Mouse (Mus musculus) thymus, postnatal 14 days (tissue): Measurements from ENCODE around the gene Thada.

Experiments used
- DNase-seq: peaks from one replicate; pipeline ENCODE4 v3.0.0; 2021

The Thada gene

DNA sequence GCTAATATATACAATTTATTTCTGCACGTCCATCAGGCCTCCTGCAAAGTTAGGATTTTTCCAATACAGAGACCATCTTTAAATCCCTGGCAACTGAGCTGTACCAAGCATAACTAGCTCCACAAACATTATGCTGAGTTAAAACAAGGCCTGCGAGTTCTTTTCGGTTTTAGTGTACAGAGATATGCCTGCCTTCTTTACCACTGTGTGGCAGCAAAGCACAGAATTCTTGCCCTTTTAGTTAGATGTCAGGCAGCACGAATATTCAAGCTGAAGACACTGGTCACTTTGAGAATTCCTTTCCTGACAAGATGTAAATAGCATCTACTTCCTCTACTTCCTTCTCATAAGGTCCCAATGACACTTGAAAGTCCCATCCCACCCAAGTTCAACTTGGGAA, 8.3 kb upstream of the Thada start:
- no peak for DNase-seq

GRCm38 (mm10) chr17:84435012-84435411, 31.0 kb downstream of the Thada start:
- no peak for DNase-seq

- DNase-seq = no peak
These were observed 31.8 kb downstream of the Thada start for GRCm38 (mm10) chr17:84434233-84434632.

- no peak for DNase-seq
These were observed 34.0 kb downstream of the Thada start for GRCm38 (mm10) chr17:84431991-84432390.

DNA sequence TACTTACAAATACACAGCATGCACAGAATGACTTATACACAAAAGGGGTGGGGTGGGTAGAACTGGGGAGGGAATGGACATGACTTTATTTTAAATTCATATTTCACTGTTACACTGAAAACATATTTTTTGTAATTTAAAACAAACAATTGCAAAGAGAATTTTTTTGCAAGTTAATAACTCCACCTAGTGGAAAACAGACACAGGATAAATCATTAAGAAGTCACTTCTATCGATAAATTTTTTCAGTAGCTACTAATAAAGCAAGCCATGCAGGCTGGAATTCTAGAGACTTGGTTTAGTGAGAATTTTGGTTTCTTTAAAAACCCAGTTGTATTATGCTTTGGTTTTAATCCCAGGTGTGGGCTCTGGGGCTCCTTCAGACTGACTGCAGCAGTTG, 41.7 kb downstream of the Thada start:
- DNase-seq = no peak

DNA sequence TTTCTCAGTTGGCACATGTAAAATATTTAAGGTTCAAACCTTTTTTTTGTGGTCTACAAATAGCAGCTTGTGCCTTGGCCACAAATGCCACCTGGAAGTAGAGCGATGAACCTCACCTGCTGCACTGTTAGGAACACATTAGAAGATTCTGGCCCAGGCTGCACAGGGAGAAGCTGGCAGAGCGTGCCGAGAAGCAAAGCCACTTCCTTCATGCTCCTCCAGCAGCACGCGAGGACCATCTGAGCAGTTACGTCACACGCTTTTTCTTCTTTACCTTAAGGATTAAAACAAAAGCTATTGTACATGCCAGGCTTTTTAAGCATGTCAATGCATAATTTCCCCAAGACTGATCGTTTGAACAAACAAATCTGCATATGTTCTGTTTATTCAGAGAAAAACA, 43.1 kb downstream of the Thada start:
- peak; percentile 76 for DNase-seq

- DNase-seq = no peak
These were observed 43.8 kb downstream of the Thada start for GRCm38 (mm10) chr17:84422001-84422785.

- DNase-seq = peak; percentile 33
These were observed 45.0 kb downstream of the Thada start for GRCm38 (mm10) chr17:84421042-84421441.

GRCm38 (mm10) chr17:84420276-84420639, 45.7 kb downstream of the Thada start:
- DNase-seq = peak; percentile 24

DNA sequence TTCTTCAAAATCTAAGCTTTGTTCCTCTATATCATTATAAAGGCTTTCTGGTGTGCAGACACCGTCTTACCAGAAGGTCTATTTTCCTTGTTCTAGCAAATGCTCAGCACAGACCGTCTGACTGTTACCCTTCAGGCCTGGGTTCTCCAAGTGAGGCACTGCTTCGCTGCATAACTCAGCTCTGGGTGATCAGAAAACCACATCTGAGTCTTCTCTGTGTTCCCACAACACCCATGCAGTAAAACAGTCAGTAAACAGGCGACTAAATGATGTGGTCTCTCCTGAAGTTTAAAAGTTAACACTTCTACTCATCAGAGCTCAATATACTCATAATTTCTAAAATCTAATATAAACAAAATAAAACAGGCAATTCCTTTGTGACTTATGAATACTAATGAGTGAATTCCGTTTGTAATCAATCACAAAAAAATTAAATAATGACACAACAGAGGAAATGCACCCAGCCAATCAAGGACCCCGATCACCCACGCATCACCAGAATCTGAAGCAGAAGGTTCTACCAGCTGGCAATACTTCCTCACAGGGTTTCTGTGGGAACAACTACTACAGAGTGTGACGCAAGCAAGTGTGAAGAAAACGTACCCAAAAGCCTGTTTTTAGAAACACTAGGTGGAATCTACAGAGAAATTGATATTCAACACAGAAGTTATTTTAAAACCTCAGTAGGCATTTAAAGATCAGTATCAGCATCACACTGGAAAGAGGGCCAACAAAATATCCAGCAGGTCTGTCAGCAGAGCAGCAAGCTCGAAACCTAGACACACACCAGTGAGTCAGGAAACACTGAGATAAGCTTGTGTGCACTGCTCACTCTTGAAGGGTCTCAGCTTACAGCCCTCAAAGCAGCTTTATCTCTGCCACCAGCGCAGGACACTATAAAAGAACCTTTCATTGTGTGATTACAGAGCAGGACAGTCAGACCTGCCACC, 46.4 kb downstream of the Thada start:
- peak; percentile 57 for DNase-seq

DNA sequence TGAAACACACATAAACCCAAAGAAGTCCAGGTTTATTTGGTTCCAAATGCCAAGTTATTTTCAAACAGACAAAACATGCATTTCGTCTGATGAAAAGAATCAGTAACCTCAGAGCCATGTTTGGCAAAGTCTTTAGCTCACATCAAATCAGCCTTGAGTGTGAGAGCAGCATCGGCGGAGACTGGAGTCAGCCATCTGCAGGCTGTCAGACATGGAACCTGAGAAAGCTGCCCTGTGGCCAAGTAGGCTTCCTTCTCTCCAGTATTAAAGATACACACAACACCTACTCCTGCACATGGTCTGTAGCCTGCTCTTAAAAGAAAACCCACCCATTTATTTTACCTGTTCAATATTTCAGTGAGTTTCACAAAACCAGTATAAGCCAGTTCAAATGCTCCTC, 50.1 kb downstream of the Thada start:
- no peak for DNase-seq

DNA sequence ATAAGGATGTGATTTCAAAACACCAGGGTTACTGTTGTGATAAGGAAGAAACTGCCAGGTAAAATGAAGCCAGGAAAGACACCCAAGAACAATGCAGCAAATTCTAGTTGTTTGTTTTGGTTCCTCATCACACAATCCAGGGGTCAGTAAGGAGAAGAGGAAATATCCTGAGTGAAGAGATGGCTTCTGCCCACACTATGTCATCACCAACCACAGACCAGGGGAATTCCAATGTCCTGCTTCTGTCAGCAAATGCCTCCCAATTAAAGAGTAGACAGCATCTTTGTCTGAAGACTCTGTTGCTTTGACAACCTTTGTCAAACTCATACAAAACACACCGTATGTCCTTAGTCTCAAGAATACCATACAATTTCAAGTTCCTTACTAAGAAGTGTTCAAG, 57.3 kb downstream of the Thada start:
- DNase-seq = no peak

DNA sequence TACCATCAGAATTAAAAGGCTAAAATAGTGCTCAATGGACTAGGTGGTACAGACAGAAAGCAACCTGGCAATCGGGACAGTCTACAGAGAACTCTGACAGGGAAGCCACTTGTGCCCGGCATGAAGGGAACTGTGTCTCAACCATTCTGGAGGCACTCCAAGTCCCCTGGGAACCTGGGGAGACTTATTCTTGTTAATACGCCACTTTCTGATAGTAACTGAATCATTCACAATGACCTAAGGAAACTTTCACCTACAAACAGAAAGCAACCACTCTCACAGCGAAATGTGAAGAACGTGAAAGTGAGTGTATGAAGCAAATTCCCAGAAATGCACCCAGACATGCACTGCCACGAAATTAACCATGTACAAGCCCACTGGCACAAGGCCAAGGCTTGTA, 60.4 kb downstream of the Thada start:
- no peak for DNase-seq

- no peak for DNase-seq
These were observed 64.2 kb downstream of the Thada start for GRCm38 (mm10) chr17:84401796-84402195.

DNA sequence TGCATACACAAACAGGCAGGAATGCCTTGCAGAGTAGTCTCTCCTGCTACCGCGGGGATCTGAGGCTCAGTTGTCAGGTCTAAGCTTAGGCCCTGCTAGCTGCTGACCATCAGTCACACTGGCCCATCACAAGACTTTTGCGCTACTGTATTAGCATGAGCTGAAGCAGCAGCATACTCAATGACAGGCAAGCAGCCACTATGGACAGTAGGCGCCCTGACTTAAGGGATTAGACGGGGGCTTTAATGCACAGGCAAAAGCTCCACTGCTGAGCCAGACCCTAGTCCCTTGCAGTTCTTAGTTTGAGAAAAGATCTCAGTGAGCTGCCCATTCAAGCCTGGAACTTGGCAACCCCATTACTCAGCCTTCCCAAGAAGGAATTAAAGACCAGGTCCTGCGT, 66.6 kb downstream of the Thada start:
- DNase-seq = no peak

DNA sequence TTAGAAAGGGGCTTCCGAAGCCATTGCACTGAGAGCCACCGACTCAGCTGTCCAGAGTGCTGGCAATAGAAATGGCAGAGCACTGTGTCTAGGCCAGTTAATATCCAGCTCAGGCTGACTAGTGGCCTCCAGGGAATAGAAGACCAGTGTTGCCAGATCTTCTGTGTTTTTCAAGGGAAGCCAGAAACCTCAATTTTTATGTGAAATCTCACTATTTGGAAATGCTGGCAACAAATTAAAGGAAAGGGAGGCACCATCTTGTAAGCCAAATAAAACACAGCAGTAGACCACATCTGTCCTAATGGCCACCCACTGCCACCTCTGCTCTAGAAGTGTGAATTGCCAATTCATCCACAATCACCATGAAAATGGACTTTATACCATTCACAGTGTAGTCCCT, 76.0 kb downstream of the Thada start:
- no peak for DNase-seq

GRCm38 (mm10) chr17:84386176-84386575, 79.8 kb downstream of the Thada start:
- no peak for DNase-seq

GRCm38 (mm10) chr17:84385696-84386095, 80.3 kb downstream of the Thada start:
- DNase-seq = no peak

GRCm38 (mm10) chr17:84384661-84385060, 81.3 kb downstream of the Thada start:
- peak; percentile 43 for DNase-seq

GRCm38 (mm10) chr17:84380340-84380739, 85.7 kb downstream of the Thada start:
- no peak for DNase-seq

- no peak for DNase-seq
These were observed 89.1 kb downstream of the Thada start for GRCm38 (mm10) chr17:84376882-84377281.

DNA sequence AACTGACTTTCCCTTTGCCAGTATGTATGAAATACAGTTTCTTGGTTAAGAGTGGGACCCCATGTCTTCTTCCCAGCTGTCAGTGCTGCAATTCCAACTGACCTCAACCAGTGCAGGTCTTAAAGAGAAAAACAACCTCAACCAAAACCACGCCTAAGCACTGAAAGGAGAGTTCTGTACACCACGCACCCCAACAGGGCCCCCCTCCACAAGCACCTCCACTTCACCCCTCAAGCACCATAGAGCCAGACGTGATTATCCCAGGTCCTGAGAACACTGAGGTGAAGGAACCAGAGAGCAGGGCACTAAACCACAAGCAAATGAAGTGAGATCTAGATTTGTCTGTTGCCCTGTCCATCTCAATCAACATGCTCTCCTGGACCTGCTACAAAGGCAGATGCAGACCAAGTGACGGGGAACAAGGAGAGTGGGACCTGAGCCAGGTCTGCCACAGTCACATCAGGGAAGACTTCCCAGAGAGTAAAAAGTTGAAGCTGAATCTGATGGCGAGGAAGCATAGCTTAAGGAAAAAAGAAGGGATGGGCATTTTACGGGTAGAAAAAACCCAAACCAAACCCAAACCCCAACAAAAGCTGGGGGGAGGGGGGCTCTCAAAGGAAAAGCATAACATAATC, 93.5 kb downstream of the Thada start:
- no peak for DNase-seq

GRCm38 (mm10) chr17:84370385-84370784, 95.6 kb downstream of the Thada start:
- no peak for DNase-seq

- no peak for DNase-seq
These were observed 96.2 kb downstream of the Thada start for GRCm38 (mm10) chr17:84369769-84370168.
